In genomic region chr2:122163430-122164195, GRCm38 (mm10) we compare ENCODE assay signal across 14 mouse cellular contexts. TPM values are rescaled to one million over a fixed set of nuclear protein-coding genes. Genes with fewer than 3 reads are reported as not detected.
DNase-seq lines count a peak whose midpoint lies in the region; ATAC-seq and TF ChIP-seq lines count a peak whose summit lies in the region.
"Had no signal": no experiment of that assay in that cellular context is flagged by ENCODE, and none has a peak within 500 bp of the region (broad histone marks: within the 10 kb centered on the region; RNA-seq: fewer than 3 reads in every experiment).

No protein-coding gene starts in this region.

- no peaks in the 10 kb centered on the region for H3K9me3 ChIP-seq in kidney, embryonic 16.5 days (ENCODE audit: low read length)
- H3K9me3 ChIP-seq in CH12.LX (replicated peaks; ENCODE audit: low read length) = no peaks in the 10 kb centered on the region
- no peaks in the 10 kb centered on the region for H3K9me3 ChIP-seq in forebrain, embryonic 14.5 days (replicated peaks; ENCODE audit: control insufficient read depth, low read length)
- H3K9me3 ChIP-seq: hindbrain, embryonic 10.5 days; midbrain, embryonic 12.5 days had no signal

- dilution Hi-C loops in CH12.LX (cut with MboI; ENCODE audit: extremely low pct_ligation_motif_present, extremely low pct_unique_long_range_greater_than_20kb, low sequenced_read_pairs) = no loop called here

- DNase-seq in kidney, postnatal 14 days = no peak
- peak; percentile 63 for DNase-seq in 3T3-L1 (ENCODE audit: low read depth, low spot score)
- peak; percentile 77 for DNase-seq in CH12.LX (ENCODE audit: extremely low read depth)
- peak; percentile 21 to 82 for DNase-seq in left cerebral cortex, postnatal 25 days (ENCODE audit: low spot score in 2 of 2)
- DNase-seq in cerebellum, adult 2 months = no peak
- no peak for DNase-seq in forebrain, embryonic 14.5 days (ENCODE audit: low spot score)
- no peak for DNase-seq in lung, postnatal 14 days
- DNase-seq: adrenal gland, postnatal 25 days; kidney, postnatal 10 days had no signal

- in situ Hi-C loops in CH12.LX (cut with MboI; ENCODE audit: low pct_ligation_motif_present, low pct_unique_long_range_greater_than_20kb, low sequenced_read_pairs) = loop anchor here (5.0 kb wide), 1 partner anchor 46 kb away; the partner anchor contains the start of gene Spg11

- H3K4me3 ChIP-seq in kidney, embryonic 16.5 days (ENCODE audit: low read length) = no peak overlapping the region
- peak overlapping the region; percentile 28 to 41 (median 34) for H3K4me3 ChIP-seq in CH12.LX (replicated peaks in 1 of 3; ENCODE audit: low read depth in 2 of 3, low read length in 2 of 3, poor library complexity in 1 of 3)
- no peak overlapping the region for H3K4me3 ChIP-seq in cerebellum, adult 2 months (replicated peaks; ENCODE audit: insufficient read depth, low read depth, low read length)
- no peak overlapping the region for H3K4me3 ChIP-seq in forebrain, embryonic 14.5 days (ENCODE audit: low read depth, low read length)
- H3K4me3 ChIP-seq: hindbrain, embryonic 10.5 days; midbrain, embryonic 12.5 days had no signal

- H3K79me2 ChIP-seq in CH12.LX (replicated peaks; ENCODE audit: control insufficient read depth, extremely low read depth, insufficient read depth, poor library complexity, severe bottlenecking) = no peaks in the 10 kb centered on the region

- no peak; the same call in none of the 2 replicates for TF ChIP-seq RAD21 in CH12.LX (IDR thresholded peaks at IDR 0.05; ENCODE audit: low read depth, low read length)

- TF ChIP-seq POLR2A in CH12.LX (IDR thresholded peaks at IDR 0.05; ENCODE audit: low read depth, low read length) = peak; percentile 49
- no peak for TF ChIP-seq POLR2A in cerebellum, adult 2 months (IDR thresholded peaks at IDR 0.05; ENCODE audit: borderline replicate concordance, insufficient read depth, low read length)

- TF ChIP-seq CTCF in CH12.LX (conservative IDR thresholded peaks at IDR 0.05 in 1 of 2, IDR thresholded peaks at IDR 0.05 in 1 of 2; ENCODE audit: low read depth in 2 of 2, low read length in 2 of 2) = no peak
- no peak for TF ChIP-seq CTCF in cerebellum, adult 2 months (IDR thresholded peaks at IDR 0.05; ENCODE audit: borderline replicate concordance, insufficient read depth, low read depth, low read length)

- H3K4me1 ChIP-seq in kidney, embryonic 16.5 days (ENCODE audit: insufficient read depth, low read length) = peaks cover 8% of the 10 kb centered on the region
- peaks cover 8 to 58% of the 10 kb centered on the region in 2 experiments for H3K4me1 ChIP-seq in CH12.LX (ENCODE audit: control insufficient read depth in 1 of 2, insufficient read depth in 2 of 2)
- no peaks in the 10 kb centered on the region for H3K4me1 ChIP-seq in cerebellum, adult 2 months (ENCODE audit: control insufficient read depth, insufficient read depth, low read length)
- no peaks in the 10 kb centered on the region for H3K4me1 ChIP-seq in forebrain, embryonic 14.5 days (ENCODE audit: control insufficient read depth, insufficient read depth, low read length)
- H3K4me1 ChIP-seq: hindbrain, embryonic 10.5 days; midbrain, embryonic 12.5 days had no signal

- H3K9ac ChIP-seq in kidney, embryonic 16.5 days (replicated peaks; ENCODE audit: low read length) = no peak overlapping the region
- H3K9ac ChIP-seq in CH12.LX (ENCODE audit: insufficient read depth, low read depth) = peak overlapping the region; percentile 73
- no peak overlapping the region for H3K9ac ChIP-seq in forebrain, embryonic 14.5 days (ENCODE audit: low read length)
- H3K9ac ChIP-seq: midbrain, embryonic 12.5 days had no signal

- H3K4me2 ChIP-seq in kidney, embryonic 16.5 days (replicated peaks; ENCODE audit: low read depth, low read length) = no peak overlapping the region
- peak overlapping the region; percentile 97 for H3K4me2 ChIP-seq in CH12.LX (ENCODE audit: insufficient read depth, low read depth, poor library complexity, severe bottlenecking)
- H3K4me2 ChIP-seq in forebrain, embryonic 14.5 days (ENCODE audit: low read length) = no peak overlapping the region
- H3K4me2 ChIP-seq: midbrain, embryonic 12.5 days had no signal

- TF ChIP-seq EP300 in CH12.LX (IDR thresholded peaks at IDR 0.05; ENCODE audit: low read length) = peak; percentile 61

- intact Hi-C loops in left cerebral cortex, postnatal 25 days (cut with DNase I) = no loop called here

- no peaks in the 10 kb centered on the region for H3K36me3 ChIP-seq in kidney, embryonic 16.5 days (ENCODE audit: insufficient read depth, low read length)
- peaks cover 0 to 4% of the 10 kb centered on the region in 2 experiments for H3K36me3 ChIP-seq in CH12.LX (replicated peaks in 1 of 2; ENCODE audit: control insufficient read depth in 1 of 2, insufficient read depth in 1 of 2, low read length in 1 of 2)
- no peaks in the 10 kb centered on the region for H3K36me3 ChIP-seq in forebrain, embryonic 14.5 days (ENCODE audit: control insufficient read depth, insufficient read depth, low read length)
- H3K36me3 ChIP-seq: hindbrain, embryonic 10.5 days; midbrain, embryonic 12.5 days had no signal

- no peak overlapping the region for H3K27ac ChIP-seq in kidney, embryonic 16.5 days (ENCODE audit: low read length)
- peak overlapping the region; percentile 89 for H3K27ac ChIP-seq in CH12.LX (ENCODE audit: insufficient read depth, low read depth)
- no peak overlapping the region for H3K27ac ChIP-seq in cerebellum, adult 2 months (ENCODE audit: insufficient read depth, low read length)
- H3K27ac ChIP-seq in forebrain, embryonic 14.5 days (ENCODE audit: low read depth, low read length) = no peak overlapping the region
- H3K27ac ChIP-seq: hindbrain, embryonic 10.5 days; midbrain, embryonic 12.5 days had no signal

- 61% methylated on average over 13 of the region's 13 CpGs for WGBS in kidney, embryonic 16.5 days
- 82% methylated on average over 13 of the region's 13 CpGs for WGBS in cerebellum, adult 2 months
- 72% methylated on average over 13 of the region's 13 CpGs for WGBS in forebrain, embryonic 14.5 days

- ATAC-seq in kidney, embryonic 16.5 days (ENCODE audit: low FRiP score, low TSS enrichment) = 0 out of 2 replicates have a peak, but pooled peaks have one; percentile 35
- no peak for ATAC-seq in forebrain, embryonic 14.5 days

- no peaks in the 10 kb centered on the region for H3K27me3 ChIP-seq in kidney, embryonic 16.5 days (ENCODE audit: insufficient read depth, low read length)
- no peaks in the 10 kb centered on the region for H3K27me3 ChIP-seq in CH12.LX (replicated peaks)
- no peaks in the 10 kb centered on the region for H3K27me3 ChIP-seq in cerebellum, adult 2 months (ENCODE audit: control insufficient read depth, insufficient read depth, low read length)
- no peaks in the 10 kb centered on the region for H3K27me3 ChIP-seq in forebrain, embryonic 14.5 days (replicated peaks; ENCODE audit: control insufficient read depth, insufficient read depth, low read length)
- H3K27me3 ChIP-seq: midbrain, embryonic 12.5 days had no signal

TF ChIP-seq in CH12.LX, 34 proteins besides CTCF, POLR2A, EP300 and RAD21 (continues in another document):
- no peak for TF ChIP-seq E2F4 (IDR thresholded peaks at IDR 0.05; ENCODE audit: insufficient replicate concordance, low read depth, low read length)
- no peak for TF ChIP-seq ZKSCAN1 (IDR thresholded peaks at IDR 0.05; ENCODE audit: borderline replicate concordance, low read depth, low read length)
- TF ChIP-seq PAX5 (IDR thresholded peaks at IDR 0.05; ENCODE audit: low read length) = no peak
- peak; percentile 50; the same call in 1 of the 2 replicates for TF ChIP-seq IRF4 (IDR thresholded peaks at IDR 0.05; ENCODE audit: low read depth, low read length)
- no peak for TF ChIP-seq ZMIZ1 (IDR thresholded peaks at IDR 0.05; ENCODE audit: low read depth, low read length)

RNA-seq across cellular contexts. Expression of gene Trim69, which starts 3.1 kb away (rescaled TPM):
- not detected in 2 replicates for polyA plus RNA-seq in kidney, embryonic 16.5 days (2015; fragmentation: Nextera tagmentation; extraction: Ambion mirVana)
- total RNA-seq in CH12.LX (2012; rRNA removed) (0.08 and 0.13 TPM in 2 replicates), CH12.LX (2014; rRNA removed) (0.24 and 0.26 TPM in 2 replicates)
- polyA plus RNA-seq in CH12.LX (2012; ENCODE audit: insufficient read length, low read depth) = 0.13 and 0.41 TPM in 2 replicates
- total RNA-seq in left cerebral cortex, postnatal 25 days (2021) = not detected
- not detected in 2 replicates for polyA plus RNA-seq in cerebellum, adult 2 months (2012; rRNA removed)
- not detected in 2 replicates for polyA plus RNA-seq in forebrain, embryonic 14.5 days (2014; fragmentation: Nextera tagmentation; extraction: Ambion mirVana)
- total RNA-seq: adrenal gland, postnatal 25 days had no signal
- polyA plus RNA-seq: hindbrain, embryonic 10.5 days; midbrain, embryonic 12.5 days had no signal

RNA-seq across cellular contexts. Expression of gene B2m, which starts 16.1 kb away (rescaled TPM):
- polyA plus RNA-seq in kidney, embryonic 16.5 days (2015; fragmentation: Nextera tagmentation; extraction: Ambion mirVana) = 221 and 232 TPM in 2 replicates
- 1,479 and 1,509 TPM in 2 replicates for total RNA-seq in CH12.LX (2012; rRNA removed)
- total RNA-seq in CH12.LX (2014; rRNA removed) = 1,782 and 1,954 TPM in 2 replicates
- polyA plus RNA-seq in CH12.LX (2012; ENCODE audit: insufficient read length, low read depth) = 1,919 and 2,234 TPM in 2 replicates
- 100 to 1,000 TPM; 104 to 107 TPM for total RNA-seq in left cerebral cortex, postnatal 25 days (2021)
- polyA plus RNA-seq in cerebellum, adult 2 months (2012; rRNA removed) = 146 and 152 TPM in 2 replicates
- polyA plus RNA-seq in forebrain, embryonic 14.5 days (2014; fragmentation: Nextera tagmentation; extraction: Ambion mirVana) = 89.8 and 92.2 TPM in 2 replicates

RNA-seq across cellular contexts. Expression of gene Patl2, which starts 22.4 kb away (rescaled TPM):
- not detected in 2 replicates for polyA plus RNA-seq in kidney, embryonic 16.5 days (2015; fragmentation: Nextera tagmentation; extraction: Ambion mirVana)
- total RNA-seq in CH12.LX (2012; rRNA removed) (not detected in 2 replicates), CH12.LX (2014; rRNA removed) (not detected in 2 replicates)
- not detected in 2 replicates for polyA plus RNA-seq in CH12.LX (2012; ENCODE audit: insufficient read length, low read depth)
- not detected for total RNA-seq in left cerebral cortex, postnatal 25 days (2021)
- polyA plus RNA-seq in cerebellum, adult 2 months (2012; rRNA removed) = 0.19 and 0.21 TPM in 2 replicates
- polyA plus RNA-seq in forebrain, embryonic 14.5 days (2014; fragmentation: Nextera tagmentation; extraction: Ambion mirVana) = not detected in 2 replicates
- total RNA-seq: adrenal gland, postnatal 25 days had no signal
- polyA plus RNA-seq: hindbrain, embryonic 10.5 days; midbrain, embryonic 12.5 days; urinary bladder, adult 2 months had no signal

RNA-seq across cellular contexts. Expression of gene Terb2, which starts 22.5 kb away (rescaled TPM):
- polyA plus RNA-seq in kidney, embryonic 16.5 days (2015; fragmentation: Nextera tagmentation; extraction: Ambion mirVana) = not detected in 2 replicates
- not detected in 2 replicates for total RNA-seq in CH12.LX (2012; rRNA removed)
- total RNA-seq in CH12.LX (2014; rRNA removed) = not detected in 2 replicates
- polyA plus RNA-seq in CH12.LX (2012; ENCODE audit: insufficient read length, low read depth) = not detected in 2 replicates
- not detected for total RNA-seq in left cerebral cortex, postnatal 25 days (2021)
- polyA plus RNA-seq in cerebellum, adult 2 months (2012; rRNA removed) = not detected in 2 replicates
- not detected in 2 replicates for polyA plus RNA-seq in forebrain, embryonic 14.5 days (2014; fragmentation: Nextera tagmentation; extraction: Ambion mirVana)
- total RNA-seq: adrenal gland, postnatal 25 days had no signal
- polyA plus RNA-seq: hindbrain, embryonic 10.5 days; limb, embryonic 14.5 days; midbrain, embryonic 12.5 days; urinary bladder, adult 2 months had no signal

RNA-seq across cellular contexts. Expression of gene Spg11, which starts 45.4 kb away (rescaled TPM):
- polyA plus RNA-seq in kidney, embryonic 16.5 days (2015; fragmentation: Nextera tagmentation; extraction: Ambion mirVana) = 8.8 and 9.3 TPM in 2 replicates
- total RNA-seq in CH12.LX (2012; rRNA removed) (9.7 and 11.4 TPM in 2 replicates), CH12.LX (2014; rRNA removed) (6.0 and 7.5 TPM in 2 replicates)
- 9.6 and 10.7 TPM in 2 replicates for polyA plus RNA-seq in CH12.LX (2012; ENCODE audit: insufficient read length, low read depth)
- total RNA-seq in left cerebral cortex, postnatal 25 days (2021) = 10 to 100 TPM; 14.9 to 16.6 TPM
- 9.8 and 10.7 TPM in 2 replicates for polyA plus RNA-seq in cerebellum, adult 2 months (2012; rRNA removed)
- 8.2 and 9.6 TPM in 2 replicates for polyA plus RNA-seq in forebrain, embryonic 14.5 days (2014; fragmentation: Nextera tagmentation; extraction: Ambion mirVana)

Comparison
In these comparisons a context has a peak if more than half of its experiments do, and no peak if none do; other contexts are left out.
1. H3K4me3 ChIP-seq: peak in CH12.LX (3 of 3); none in kidney, embryonic 16.5 days (single experiment), cerebellum, adult 2 months (single experiment) and forebrain, embryonic 14.5 days (single experiment).
2. DNase-seq: peak in 3T3-L1 (single experiment), CH12.LX (single experiment) and left cerebral cortex, postnatal 25 days (2 of 2); none in kidney, postnatal 14 days (single experiment), cerebellum, adult 2 months (0 of 2), forebrain, embryonic 14.5 days (single experiment) and lung, postnatal 14 days (single experiment).